Mouse (Mus musculus): ENCODE measurements around the gene Cks1b.
"Not testable (repeated sequence)": the region's sequence is repeated elsewhere in the genome, so short reads cannot be mapped to it uniquely, and the experiment has no call there.

The Cks1b gene

DNA sequence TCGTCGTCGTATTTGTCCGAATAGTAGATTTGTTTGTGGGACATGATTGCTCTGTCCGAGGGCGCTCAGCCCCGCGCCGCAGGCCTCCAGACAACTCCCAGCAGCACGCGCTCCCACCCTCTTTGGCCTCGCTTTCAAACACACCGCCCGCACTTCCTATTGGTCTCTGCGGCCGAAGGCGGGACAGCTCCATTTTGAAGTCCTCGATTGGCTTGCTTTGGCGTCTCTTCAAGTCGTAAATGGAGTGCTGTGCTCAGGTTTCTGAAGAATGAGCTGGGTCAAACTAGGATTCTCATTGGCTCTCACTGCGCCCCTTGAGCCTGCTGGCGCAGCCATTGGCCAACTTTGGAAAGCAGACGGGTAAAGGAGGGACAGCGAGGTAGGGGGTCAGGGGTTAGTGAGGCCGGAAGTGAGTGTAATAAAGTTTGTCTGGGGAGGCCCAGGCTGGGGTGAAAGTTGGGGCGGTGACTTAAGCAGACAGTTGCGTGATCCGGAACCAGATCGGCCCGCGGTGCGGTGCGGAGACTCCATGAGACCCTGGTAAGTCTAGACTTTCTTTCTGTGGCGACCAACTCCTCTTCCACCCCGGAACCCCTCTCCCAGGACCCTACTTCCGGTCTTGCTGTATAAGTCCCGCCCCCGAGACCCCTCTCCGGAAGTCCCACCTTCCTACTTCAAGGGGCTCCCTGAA, at the start of gene Cks1b, which contains the start of gene Shc1:
Gene Cks1b, minus strand, starts transcription at position 214 of the 691 bp plus-strand sequence.
Gene Shc1, plus strand, starts transcription at position 274 of the 691 bp plus-strand sequence.
- DNase-seq (ENCODE audit: low read depth), result peak; percentile 99

DNA sequence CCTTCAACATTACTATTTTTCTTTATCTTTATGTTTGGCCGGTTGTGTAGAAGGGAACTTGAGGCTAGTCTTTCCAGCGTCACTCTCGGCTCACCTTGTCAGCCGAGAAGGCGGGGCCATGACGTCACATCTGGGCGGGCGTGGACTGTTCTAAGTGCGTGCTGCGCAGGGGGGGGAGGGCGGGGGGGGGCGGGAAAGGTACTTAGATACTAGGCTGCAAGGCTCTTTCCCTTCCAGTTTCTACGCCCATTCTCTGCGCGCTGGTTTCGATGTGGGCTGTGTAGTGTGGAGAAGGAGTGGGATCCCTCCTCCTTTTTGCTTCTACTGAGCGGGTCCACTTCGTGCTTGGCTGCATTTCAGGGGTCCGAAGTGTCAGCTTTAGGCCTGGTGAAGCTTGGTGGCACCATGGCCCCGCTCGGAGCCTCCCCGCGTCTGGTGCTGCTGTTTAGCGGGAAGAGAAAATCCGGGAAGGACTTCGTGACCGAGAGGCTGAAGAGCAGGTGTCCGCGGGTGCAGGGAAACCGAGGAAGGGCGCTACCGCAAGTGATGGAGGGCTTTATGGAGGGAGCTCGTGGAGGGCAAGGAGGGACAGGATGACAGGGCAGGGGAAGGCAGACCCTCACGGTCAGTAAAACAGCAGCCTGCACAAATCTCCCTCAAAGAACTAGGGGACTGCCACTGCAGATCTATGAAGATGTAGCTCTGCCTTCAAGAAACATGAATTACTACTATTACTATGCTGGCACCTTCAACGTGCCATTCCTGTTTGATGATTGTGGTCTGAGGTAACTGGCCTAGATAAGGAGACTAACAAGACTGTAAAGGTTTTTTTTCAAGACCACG, 41.0 kb upstream of the Cks1b start:
- peak; percentile 97 for DNase-seq (ENCODE audit: low read depth)

DNA sequence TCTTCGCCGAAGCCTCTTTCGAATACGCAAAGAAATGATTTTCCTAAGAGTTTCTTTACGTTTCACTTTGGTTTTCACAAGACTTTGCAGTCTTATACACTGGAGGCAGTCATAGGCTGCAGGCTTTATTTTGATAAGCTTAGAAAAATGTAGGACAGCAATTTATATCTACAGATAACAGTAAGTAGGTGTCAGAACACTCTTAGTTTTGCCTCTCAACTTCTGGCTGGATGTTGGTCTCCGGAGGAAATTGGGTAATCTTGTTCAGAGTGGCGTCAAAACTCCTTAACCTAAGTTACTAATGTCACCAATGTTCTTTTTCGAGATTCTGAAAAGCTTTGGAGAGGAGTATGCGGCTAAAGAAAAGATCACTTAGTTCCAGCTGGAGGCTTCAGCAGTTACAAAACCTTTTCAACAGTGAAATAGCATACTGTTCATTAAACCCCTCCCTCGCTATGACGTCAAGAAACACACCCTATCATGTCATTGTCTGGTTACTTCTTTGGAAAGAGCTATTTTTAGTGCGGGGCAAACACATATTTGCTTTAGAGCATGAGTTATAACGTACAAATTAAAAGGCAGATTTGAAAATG, 40.3 kb upstream of the Cks1b start:
- no peak for DNase-seq (ENCODE audit: low read depth)

DNA sequence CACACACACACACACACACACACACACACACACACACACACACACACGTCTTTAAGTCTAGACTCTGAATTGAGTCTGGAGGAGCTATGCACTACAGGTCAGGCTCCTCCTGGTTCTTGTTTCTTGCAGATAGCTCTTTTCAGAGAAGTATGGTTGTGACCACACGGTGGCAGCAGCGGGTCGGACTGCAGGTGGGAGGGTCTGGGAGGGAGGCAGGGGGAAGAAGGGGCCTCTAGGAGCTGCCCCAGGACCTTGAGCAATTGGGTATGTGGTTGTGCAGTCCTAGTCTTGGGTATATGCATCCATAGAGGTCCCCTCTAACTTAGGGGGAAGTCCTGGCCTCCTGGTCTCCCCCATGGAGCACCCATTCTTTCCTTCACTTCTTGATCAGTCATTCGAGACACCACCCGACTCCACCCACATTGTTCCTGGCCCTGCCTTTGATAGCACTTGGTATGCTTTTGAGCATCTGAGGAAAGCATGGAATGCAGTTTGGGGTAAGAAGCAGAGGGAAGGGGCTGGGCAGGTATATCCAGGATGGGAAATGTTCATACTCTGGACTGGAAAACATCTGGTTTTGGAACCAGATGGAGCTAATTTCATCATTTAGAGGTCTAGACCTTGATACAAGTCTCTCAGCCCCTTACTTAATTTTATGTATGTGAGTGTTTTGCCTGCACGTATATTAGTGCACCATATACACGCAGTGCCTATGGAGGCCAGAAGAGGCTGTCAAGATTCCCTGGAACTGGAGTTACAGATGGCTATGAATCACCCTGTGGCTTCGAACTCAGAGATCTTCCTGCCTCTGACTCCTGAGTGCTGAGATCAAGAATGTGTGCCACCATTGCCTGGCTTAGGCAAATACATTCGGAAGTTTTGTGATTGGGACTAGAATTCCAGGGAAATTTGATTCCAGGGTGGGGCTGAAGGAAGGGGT, 38.8 kb upstream of the Cks1b start:
- DNase-seq (ENCODE audit: low read depth), result peak; percentile 80

DNA sequence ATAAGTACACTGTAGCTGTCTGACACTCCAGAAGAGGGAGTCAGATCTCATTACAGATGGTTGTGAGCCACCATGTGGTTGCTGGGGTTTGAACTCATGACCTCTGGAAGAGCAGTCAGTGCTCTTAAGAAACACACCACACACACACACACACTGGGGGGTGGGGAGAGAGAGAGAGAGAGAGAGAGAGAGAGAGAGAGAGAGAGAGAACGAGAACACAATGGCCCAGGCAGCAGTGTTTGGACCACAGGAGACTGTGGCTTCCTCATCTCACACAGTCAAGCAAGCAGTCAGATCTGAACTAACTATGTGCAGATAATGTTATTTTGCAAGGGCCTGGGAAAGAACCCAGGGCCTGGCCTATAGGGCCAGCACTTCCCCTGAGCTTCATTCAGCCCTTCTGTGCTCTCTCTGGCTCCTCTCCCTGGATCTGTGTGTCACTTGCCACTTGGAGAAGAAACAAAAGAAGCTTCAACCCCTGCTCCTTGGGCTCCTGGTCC, 37.7 kb upstream of the Cks1b start:
- peak; percentile 36 for DNase-seq (ENCODE audit: low read depth)

DNA sequence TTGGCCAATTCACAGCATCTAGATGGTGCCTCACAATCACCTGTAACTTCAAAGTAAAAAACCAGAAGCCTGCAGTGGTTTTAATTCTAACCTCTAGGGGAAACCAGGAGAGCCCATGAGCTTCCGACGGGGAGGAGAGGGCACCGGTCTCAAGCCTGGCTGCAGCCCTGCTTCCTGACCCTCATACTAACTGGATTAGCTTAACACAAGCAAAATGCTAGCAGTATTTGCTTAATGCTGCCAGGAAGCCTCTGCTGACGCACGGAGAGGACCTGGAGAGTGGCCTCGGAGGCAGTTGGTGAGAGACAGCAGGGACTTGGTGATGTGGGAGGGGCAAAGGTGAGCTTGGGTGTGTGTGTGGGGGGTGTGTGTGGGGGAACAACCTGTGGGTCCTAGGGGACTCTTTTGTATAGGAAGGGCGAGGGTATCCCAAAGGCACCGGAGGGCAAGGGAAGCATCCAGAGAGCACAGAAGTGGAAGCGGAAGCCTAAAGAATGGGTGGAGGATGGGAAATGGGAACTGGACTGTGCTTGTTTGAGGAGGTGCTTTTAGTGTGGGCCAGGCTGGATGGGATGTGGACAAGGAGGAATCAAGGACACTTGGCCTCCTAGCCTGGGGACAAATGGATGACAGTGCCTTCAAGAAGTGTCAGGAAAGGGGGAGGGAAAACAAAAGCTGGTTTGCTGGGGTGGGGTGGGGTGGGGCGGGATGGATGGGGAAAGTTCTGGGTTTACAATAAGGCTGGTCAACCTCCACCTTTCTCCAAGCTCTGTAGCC, 36.4 kb upstream of the Cks1b start, which contains the start of gene Pmvk:
Gene Pmvk, plus strand, starts transcription at position 141 of the 777 bp plus-strand sequence.
- DNase-seq (ENCODE audit: low read depth), result no peak

DNA sequence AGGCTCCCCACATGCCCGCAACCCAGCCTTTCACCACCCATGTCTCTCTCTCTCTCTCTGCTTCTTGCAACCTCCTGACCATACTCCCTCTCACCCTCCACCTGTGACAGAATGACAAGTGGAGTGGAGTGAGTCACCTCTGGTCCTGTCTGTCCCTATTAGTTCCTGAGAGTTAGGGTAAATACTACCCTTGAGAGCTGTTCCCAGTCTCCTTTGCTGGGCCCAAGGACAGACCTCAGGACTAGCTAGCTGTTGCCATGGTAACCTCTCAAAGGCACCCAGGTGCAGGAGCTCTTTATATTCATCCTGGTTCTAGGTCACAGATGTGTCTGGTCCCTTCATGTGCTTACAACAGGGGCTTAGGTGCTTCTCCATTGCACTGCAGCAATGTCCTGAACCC, 33.7 kb upstream of the Cks1b start:
- no peak for DNase-seq (ENCODE audit: low read depth)

DNA sequence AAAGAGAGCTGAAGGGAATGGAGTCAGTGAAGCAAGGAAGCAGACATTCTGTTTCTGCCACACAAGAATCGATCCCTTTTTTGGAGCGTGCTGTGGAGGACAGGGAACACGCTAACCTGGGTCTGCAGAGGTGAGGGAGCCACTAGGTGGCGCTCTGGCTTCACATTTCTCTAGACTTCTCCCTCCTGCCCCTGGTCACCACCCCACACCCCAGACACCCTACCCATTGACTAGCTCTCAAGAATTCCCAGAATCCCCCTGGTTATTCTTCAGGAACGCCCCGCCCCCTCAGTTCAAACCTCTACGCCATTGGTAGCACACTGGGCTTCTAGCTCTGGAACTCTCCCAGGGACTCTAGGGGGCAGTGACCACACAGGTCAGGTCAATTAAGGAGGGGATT, 31.4 kb upstream of the Cks1b start:
- DNase-seq (ENCODE audit: low read depth), result peak; percentile 84

DNA sequence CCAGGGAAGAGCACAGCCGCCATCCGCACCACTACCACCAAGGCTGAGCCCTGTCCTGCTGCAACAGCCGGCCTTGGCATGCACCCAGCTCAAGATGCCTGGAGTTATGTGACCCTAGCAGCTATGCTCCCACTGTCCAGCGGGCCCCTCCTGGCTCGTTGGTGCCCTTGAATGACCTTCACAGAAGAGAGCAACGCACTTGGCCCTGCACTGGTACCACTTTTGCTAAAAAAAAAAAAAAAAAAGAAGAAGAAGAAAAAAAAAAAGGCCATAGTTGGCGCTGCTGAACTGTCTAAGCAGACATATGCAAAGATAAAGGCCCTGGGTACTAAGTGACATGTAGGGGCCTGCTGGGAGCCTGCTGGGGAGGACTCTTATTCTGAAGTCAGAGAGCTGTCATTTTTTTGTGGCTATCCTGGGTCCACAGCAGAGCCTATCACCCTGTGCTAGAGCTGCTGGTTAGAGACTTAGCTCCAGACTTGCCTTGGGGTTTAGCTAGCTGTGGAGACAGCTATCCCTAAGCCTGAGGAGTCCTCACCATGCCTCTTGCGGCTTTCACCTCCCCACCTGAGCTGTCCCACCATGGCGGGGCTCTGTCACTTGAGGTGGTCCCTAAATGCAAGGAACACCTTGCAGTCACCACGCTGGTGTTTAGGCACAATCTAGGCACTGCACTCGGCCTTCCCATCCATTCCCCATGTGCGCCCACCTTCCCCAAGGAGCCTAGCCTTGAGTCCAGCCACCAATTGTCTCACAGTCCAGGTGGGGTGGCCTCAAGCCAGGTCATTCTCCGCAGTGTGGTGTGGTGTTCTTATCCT, 30.7 kb upstream of the Cks1b start:
- DNase-seq (ENCODE audit: low read depth), result peak; percentile 36

DNA sequence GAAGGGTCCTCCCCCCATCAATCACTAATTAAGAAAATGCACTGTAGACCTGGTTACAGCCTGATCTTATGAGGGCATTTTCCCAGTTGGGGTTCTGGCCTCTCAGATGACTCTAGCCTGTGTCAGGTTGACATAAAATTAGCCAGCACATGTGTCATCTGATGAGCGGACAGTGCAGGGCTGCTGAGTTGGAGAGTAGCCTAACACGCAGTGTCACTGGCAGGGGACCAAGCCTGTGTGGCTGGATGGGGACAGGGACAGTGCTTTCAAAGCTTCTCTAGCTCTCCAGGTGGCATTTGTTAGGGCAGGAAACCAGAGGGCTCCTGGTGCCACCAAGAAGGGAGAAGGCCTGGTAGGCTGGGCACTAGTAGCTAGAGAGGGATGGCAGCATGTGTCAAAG, 22.5 kb upstream of the Cks1b start:
- DNase-seq (ENCODE audit: low read depth), result no peak

DNA sequence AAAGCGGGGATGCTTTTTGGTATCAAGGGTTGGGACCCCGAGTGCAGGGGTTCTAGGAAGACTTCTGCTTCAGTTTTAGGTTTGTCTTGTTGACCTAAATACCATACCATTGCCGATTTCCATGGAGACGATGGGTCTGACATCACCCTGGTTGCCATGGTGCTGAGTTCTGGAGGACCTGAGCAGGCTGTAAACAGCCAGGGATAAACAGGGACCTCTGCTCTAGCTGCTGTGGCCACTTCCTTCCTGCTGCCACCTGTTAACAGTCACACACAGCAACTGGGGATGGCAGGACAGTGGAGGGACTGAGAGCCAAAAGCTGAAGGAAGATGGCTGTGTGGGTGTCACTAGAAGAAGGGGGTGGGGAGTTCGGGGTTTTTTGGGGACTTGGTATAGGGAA, 19.1 kb upstream of the Cks1b start:
- DNase-seq (ENCODE audit: low read depth), result peak; percentile 27

DNA sequence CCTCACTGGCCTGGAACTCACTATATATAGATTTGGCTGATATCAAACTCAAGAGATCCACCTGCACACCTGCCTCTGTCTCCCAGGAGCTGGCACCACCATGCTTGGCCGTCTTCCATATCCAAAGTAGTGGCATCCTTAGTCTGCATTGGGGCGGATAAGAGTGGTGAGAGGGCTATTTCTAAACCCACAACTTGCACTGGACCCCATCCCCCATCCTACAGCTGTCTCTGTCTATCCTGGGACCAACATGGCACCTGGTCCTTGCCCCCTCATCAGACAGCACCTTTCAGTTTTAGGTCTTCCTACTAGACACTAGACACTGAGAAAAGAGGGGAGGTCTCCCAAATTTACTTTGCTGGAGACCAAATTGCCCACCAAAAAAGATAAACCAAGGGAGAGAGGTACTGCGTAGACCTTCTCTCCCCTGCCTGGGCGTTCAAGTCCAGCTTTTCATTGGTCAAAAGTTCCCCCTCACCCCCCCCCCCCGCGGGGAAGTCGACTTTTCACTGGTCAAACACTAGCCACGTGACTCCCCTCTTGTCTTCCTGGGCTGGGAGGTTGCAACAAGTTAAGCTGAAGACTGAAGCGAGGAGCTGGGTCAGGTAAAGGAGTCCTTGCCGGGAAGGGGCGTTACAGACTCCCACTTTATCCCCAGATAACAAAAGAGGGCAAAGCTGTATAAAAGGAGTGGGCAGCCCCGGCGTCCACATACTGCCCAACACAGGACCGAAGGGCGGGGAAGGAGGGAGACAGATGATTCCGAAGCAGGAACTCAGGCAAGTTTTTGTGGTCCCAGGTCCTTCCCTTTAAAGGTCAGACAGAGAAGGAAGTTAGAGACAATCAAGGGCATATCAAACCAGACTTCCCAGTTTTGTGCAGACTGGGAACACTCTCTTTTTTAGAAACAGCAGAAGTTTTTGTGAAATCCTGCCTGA, 18.3 kb upstream of the Cks1b start, which contains the start of gene Pbxip1:
Gene Pbxip1, plus strand, starts transcription at position 531 of the 938 bp plus-strand sequence.
- DNase-seq (ENCODE audit: low read depth), result peak; percentile 79

DNA sequence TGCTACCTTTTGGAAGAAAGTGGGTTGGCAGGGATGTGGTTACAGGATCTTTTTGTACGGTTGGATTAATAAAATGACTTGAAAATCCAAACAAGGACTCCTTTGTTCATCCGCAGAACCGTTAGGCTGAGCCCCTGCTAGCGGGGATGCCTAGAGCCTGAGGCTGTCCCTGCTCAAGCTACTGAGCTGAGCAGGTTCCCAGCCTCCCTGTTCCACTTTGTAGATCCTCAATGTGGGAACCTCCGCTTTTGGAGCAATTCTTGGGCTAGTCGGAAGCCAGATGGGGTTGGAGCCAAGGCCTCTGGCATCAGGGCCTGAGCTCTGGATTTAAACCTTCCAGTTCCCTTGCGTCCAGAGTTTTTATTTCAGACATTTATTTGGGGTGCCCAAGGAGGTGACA, 16.9 kb upstream of the Cks1b start:
- DNase-seq (ENCODE audit: low read depth), result no peak

DNA sequence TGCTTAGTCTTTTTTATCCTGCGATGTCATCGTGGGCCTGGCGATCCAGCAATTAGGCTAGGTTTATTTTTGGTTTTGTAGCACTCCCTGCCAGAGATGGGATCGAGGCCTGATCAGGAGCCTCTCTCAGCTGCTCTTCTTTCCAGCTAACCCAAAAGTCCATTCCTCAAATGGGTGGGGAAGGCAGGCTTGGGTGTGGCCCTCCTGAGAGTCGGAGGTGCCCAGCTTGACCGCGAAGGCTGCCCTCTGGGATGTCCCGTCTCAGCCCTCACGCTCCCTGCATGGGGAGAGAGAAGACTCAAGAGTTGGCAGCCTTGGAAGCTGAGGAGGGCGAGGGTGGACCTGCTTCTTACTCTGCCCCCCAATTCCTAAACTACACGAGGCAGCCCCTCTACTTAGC, 16.3 kb upstream of the Cks1b start:
- no peak for DNase-seq (ENCODE audit: low read depth)

DNA sequence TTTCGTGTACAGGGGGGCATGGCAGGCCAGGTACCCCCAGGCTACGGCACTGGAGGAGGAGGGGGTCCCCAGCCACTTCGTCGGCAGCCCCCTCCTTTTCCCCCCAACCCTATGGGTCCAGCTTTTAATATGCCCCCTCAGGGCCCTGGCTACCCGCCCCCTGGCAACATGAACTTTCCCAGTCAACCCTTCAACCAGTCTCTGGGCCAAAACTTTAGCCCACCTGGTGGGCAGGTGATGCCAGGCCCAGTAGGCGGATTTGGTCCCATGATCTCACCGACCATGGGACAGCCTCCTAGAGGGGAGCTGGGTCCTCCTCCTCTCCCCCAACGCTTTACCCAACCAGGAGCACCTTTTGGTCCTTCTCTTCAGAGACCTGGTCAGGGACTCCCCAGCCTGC, 14.4 kb upstream of the Cks1b start:
- no peak for DNase-seq (ENCODE audit: low read depth)

DNA sequence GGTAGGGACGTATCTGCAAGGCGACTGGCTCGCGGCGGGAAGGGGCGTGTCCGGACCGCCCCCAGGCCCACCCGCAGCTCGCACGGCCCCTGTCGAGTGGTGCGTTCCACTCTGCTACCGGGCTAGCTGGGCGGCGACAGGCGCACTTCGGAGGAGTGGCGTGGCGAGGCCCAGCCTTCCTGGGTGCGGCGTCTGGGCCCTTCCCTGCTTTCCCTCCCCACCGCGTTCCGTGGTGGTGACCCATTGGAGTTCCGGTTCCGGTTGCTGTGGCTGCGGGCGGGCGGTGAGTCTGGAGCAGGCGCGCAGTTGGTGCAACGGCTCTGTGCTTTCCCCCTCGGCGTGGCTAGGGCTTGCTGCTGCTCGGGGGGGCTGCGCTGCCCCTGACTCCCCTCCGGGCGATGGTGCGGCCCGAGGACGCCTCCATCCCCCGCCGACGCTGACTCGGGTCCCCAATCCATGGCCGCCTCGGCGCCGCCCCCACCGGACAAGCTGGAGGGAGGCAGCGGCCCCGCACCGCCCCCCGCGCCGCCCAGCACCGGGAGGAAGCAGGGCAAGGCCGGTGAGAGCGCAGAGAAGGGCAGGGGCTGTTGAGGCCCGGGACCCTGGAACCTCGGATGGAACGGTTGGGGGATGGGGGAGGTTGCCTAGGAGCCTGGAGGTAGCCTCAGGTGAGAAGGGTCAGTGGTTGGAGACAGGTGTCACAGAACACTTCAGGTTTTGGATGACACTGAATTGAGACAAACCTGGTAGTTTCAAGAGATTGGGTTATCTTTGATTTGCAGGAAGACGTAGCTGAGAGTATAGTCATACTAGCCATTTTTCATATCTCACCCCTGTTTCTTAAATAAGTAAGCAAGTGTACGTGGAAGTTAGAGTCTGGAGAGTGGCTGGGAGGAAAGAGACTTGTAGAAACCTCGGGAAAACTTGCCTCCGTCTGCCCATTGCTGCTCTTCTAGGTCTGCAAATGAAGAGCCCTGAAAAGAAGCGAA, 12.3 kb upstream of the Cks1b start, which contains the start of gene Pygo2:
Gene Pygo2, plus strand, starts transcription at position 44 of the 989 bp plus-strand sequence.
- DNase-seq (ENCODE audit: low read depth), result peak; percentile 98

DNA sequence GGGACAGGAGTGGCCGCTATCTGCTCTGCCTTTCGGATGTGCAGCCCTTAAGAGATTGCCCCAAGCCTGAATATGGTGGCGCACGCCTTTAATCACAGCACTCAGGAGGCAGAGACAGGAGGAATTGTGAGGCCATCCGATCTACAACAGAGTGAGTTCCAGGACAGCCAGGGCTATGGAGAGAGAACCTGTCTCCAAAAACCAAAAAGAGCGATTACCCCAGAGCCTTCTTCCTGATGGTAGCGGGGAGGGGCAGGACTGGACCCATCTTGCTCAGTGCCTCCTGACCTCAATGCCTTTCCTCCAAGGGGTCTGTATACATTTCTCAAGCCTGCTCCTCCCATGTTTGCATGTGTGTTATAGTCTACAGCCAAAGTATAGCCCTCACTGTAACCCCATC, 10.8 kb upstream of the Cks1b start:
- not testable (repeated sequence) for DNase-seq (ENCODE audit: low read depth)
